8 mouse cellular contexts compared by ENCODE assay signal in genomic region chr17:34309683-34310385, GRCm38 (mm10). TPM values are rescaled to one million over a fixed set of nuclear protein-coding genes. Genes with fewer than 3 reads are reported as not detected.
DNase-seq lines count a peak whose midpoint lies in the region; ATAC-seq lines count a peak whose summit lies in the region.

No protein-coding gene starts in this region.

- peak overlapping the region; percentile 44 for H3K4me3 ChIP-seq in intestine, embryonic 14.5 days (ENCODE audit: low read depth, low read length)

- ATAC-seq in intestine, embryonic 14.5 days (replicated peaks; ENCODE audit: low FRiP score, low TSS enrichment, low read depth) = peak; percentile 76
- ATAC-seq in megakaryocyte, adult 5-6 weeks (ENCODE audit: poor library complexity, severe bottlenecking) = peak; percentile 71

- 0 out of 2 replicates have a peak, but pooled peaks cover 2% of the 10 kb centered on the region for H3K27me3 ChIP-seq in intestine, embryonic 14.5 days (replicated peaks; ENCODE audit: control insufficient read depth, insufficient read depth, low read length)

- no peaks in the 10 kb centered on the region for H3K9me3 ChIP-seq in intestine, embryonic 14.5 days (ENCODE audit: control insufficient read depth, low read length)

- 26% methylated on average over 38 of the region's 38 CpGs for WGBS in intestine, embryonic 14.5 days

- intact Hi-C loops in left cerebral cortex, postnatal 14 days (cut with DNase I) = loop anchor here (5.0 kb wide), 1 partner anchor 37 kb away; no protein-coding TSS in a partner anchor

- H3K9ac ChIP-seq in intestine, embryonic 14.5 days (ENCODE audit: low read length) = peak overlapping the region; percentile 49

- H3K4me2 ChIP-seq in intestine, embryonic 14.5 days (ENCODE audit: low read length) = peak overlapping the region; percentile 74

- H3K27ac ChIP-seq in intestine, embryonic 14.5 days (ENCODE audit: low read depth) = no peak overlapping the region

- no peaks in the 10 kb centered on the region for H3K36me3 ChIP-seq in intestine, embryonic 14.5 days (ENCODE audit: control insufficient read depth, insufficient read depth, low read length)

- peak; percentile 84 for DNase-seq in adrenal gland, postnatal 10 days
- DNase-seq in embryo, embryonic 10 days (ENCODE audit: low spot score) = peak; percentile 70
- DNase-seq in gastrocnemius, postnatal 25 days = peak; percentile 67
- peak; percentile 73 for DNase-seq in intestine, embryonic 14.5 days (ENCODE audit: low spot score)
- DNase-seq in left cerebral cortex, postnatal 14 days (ENCODE audit: low spot score in 2 of 2) = peak; percentile 54 to 75
- DNase-seq in right cerebral cortex, postnatal 10 days (ENCODE audit: low spot score in 2 of 2) = peak; percentile 82 to 84
- no peak for DNase-seq in MN1 (ENCODE audit: low spot score)

- H3K4me1 ChIP-seq in intestine, embryonic 14.5 days (replicated peaks; ENCODE audit: control insufficient read depth, insufficient read depth, low read length) = no peaks in the 10 kb centered on the region

RNA-seq across cellular contexts. Expression of gene H2-Eb1, which starts 4.2 kb away (rescaled TPM):
- 10 to 100 TPM; 33.3 to 37.7 TPM for total RNA-seq in adrenal gland, postnatal 10 days (2021)
- total RNA-seq in gastrocnemius, postnatal 25 days (2021) = 1 to 10 TPM; 3.9 to 5.5 TPM
- polyA plus RNA-seq in intestine, embryonic 14.5 days (2014; fragmentation: Nextera tagmentation; extraction: Ambion mirVana) = 4.1 and 4.3 TPM in 2 replicates
- 1 to 10 TPM in 1 of 2 experiments, under 1 TPM in 1; 0.99 to 2.4 TPM for total RNA-seq in left cerebral cortex, postnatal 14 days (2021)
- total RNA-seq in megakaryocyte, adult 5-6 weeks (2015) = 35.4 and 38.0 TPM in 2 replicates
- total RNA-seq in megakaryocyte, adult 5-6 weeks (2017) = 72.9 and 114 TPM in 2 replicates

RNA-seq across cellular contexts. Expression of gene H2-Eb2, which starts 15.6 kb away (rescaled TPM):
- total RNA-seq in adrenal gland, postnatal 10 days (2021) = under 1 TPM; 0.21 to 0.39 TPM
- not detected for total RNA-seq in gastrocnemius, postnatal 25 days (2021)
- not detected in 2 replicates for polyA plus RNA-seq in intestine, embryonic 14.5 days (2014; fragmentation: Nextera tagmentation; extraction: Ambion mirVana)
- not detected for total RNA-seq in left cerebral cortex, postnatal 14 days (2021)
- total RNA-seq in megakaryocyte, adult 5-6 weeks (2015) = 0.07 and 0.25 TPM in 2 replicates
- total RNA-seq in megakaryocyte, adult 5-6 weeks (2017) = not detected in 2 replicates

RNA-seq across cellular contexts. Expression of gene H2-Aa, which starts 22.2 kb away (rescaled TPM):
- total RNA-seq in adrenal gland, postnatal 10 days (2021) = 10 to 100 TPM; 40.5 to 44.8 TPM
- 1 to 10 TPM; 4.4 to 4.5 TPM for total RNA-seq in gastrocnemius, postnatal 25 days (2021)
- polyA plus RNA-seq in intestine, embryonic 14.5 days (2014; fragmentation: Nextera tagmentation; extraction: Ambion mirVana) = 4.7 and 5.8 TPM in 2 replicates
- total RNA-seq in left cerebral cortex, postnatal 14 days (2021) = 1 to 10 TPM; 1.6 to 1.7 TPM
- total RNA-seq in megakaryocyte, adult 5-6 weeks (2015) = 193 and 213 TPM in 2 replicates
- total RNA-seq in megakaryocyte, adult 5-6 weeks (2017) = 91.8 and 109 TPM in 2 replicates

RNA-seq across cellular contexts. Expression of gene Btnl2, which starts 44.8 kb away (rescaled TPM):
- under 1 TPM; 0.48 to 0.66 TPM for total RNA-seq in adrenal gland, postnatal 10 days (2021)
- under 1 TPM; 0.31 to 0.43 TPM for total RNA-seq in gastrocnemius, postnatal 25 days (2021)
- 0.60 and 0.81 TPM in 2 replicates for polyA plus RNA-seq in intestine, embryonic 14.5 days (2014; fragmentation: Nextera tagmentation; extraction: Ambion mirVana)
- total RNA-seq in left cerebral cortex, postnatal 14 days (2021) = under 1 TPM; 0.62 to 0.91 TPM
- total RNA-seq in megakaryocyte, adult 5-6 weeks (2015) = 0.09 TPM in 1 of 2 replicates, not detected in the other
- total RNA-seq in megakaryocyte, adult 5-6 weeks (2017) = 0.33 TPM in 1 of 2 replicates, not detected in the other

RNA-seq across cellular contexts. Expression of gene H2-Ab1, which starts 52.3 kb away (rescaled TPM):
- total RNA-seq in adrenal gland, postnatal 10 days (2021) = 10 to 100 TPM; 27.9 to 36.1 TPM
- total RNA-seq in gastrocnemius, postnatal 25 days (2021) = 1 to 10 TPM; 2.7 to 3.3 TPM
- polyA plus RNA-seq in intestine, embryonic 14.5 days (2014; fragmentation: Nextera tagmentation; extraction: Ambion mirVana) = 12.2 and 12.9 TPM in 2 replicates
- total RNA-seq in left cerebral cortex, postnatal 14 days (2021) = 1 to 10 TPM; 1.1 to 2.1 TPM
- 145 and 162 TPM in 2 replicates for total RNA-seq in megakaryocyte, adult 5-6 weeks (2015)
- total RNA-seq in megakaryocyte, adult 5-6 weeks (2017) = 136 and 181 TPM in 2 replicates

Comparison
In these comparisons a context has a peak if more than half of its experiments do, and no peak if none do; other contexts are left out.
1. RNA of gene H2-Eb1, which starts 4.2 kb away (total RNA-seq): 35.4 to 114 TPM in megakaryocyte, adult 5-6 weeks and 33.3 to 37.7 TPM in adrenal gland, postnatal 10 days; 3.9 to 5.5 TPM in gastrocnemius, postnatal 25 days and 0.99 to 2.4 TPM in left cerebral cortex, postnatal 14 days; every median in the first group is over 4 times any median in the second.
2. RNA of gene H2-Aa, which starts 22.2 kb away (total RNA-seq): 91.8 to 213 TPM in megakaryocyte, adult 5-6 weeks and 40.5 to 44.8 TPM in adrenal gland, postnatal 10 days; 4.4 to 4.5 TPM in gastrocnemius, postnatal 25 days and 1.6 to 1.7 TPM in left cerebral cortex, postnatal 14 days; every median in the first group is over 4 times any median in the second.